Mouse (Mus musculus) heart, embryonic 10.5 days (tissue): ENCODE measurements at regions not wholly inside any gene's neighbourhood (a gene's known extent, or its start where the extent isn't known, plus 50 kb on each side); places are given as distances from the start of the nearest gene placed in this dataset.

Experiments used
- DNase-seq: peaks from one replicate; pipeline ENCODE4 v3.0.0-alpha.2; 2017; ENCODE audit warnings: low spot score
- H3K27ac ChIP-seq: fragments of 300-500 bp; sonication (generic); 2 replicates; pipeline ENCODE4 v1.5.1; 2016; ENCODE audit warnings: mild to moderate bottlenecking
- H3K27me3 ChIP-seq: fragments of 300-500 bp; sonication (generic); 2 replicates; pipeline ENCODE4 v1.6.1; 2016; ENCODE audit warnings: mild to moderate bottlenecking; ENCODE audit not compliant: poor library complexity, insufficient read depth, severe bottlenecking
- H3K36me3 ChIP-seq: fragments of 300-500 bp; sonication (generic); 2 replicates; pipeline ENCODE4 v1.6.1; 2016; ENCODE audit warnings: mild to moderate bottlenecking, moderate library complexity
- H3K4me1 ChIP-seq: fragments of 300-500 bp; sonication (generic); 2 replicates; pipeline ENCODE4 v1.6.1; 2016; ENCODE audit warnings: mild to moderate bottlenecking
- H3K4me3 ChIP-seq: fragments of 300-500 bp; sonication (generic); 2 replicates; pipeline ENCODE4 v1.5.1; 2016; ENCODE audit warnings: mild to moderate bottlenecking, moderate library complexity
- H3K9me3 ChIP-seq: fragments of 300-500 bp; sonication (generic); 2 replicates; pipeline ENCODE4 v1.6.1; 2016; ENCODE audit warnings: mild to moderate bottlenecking, moderate library complexity
- WGBS: fragments of 180-500 bp; shearing (Covaris S2); methylation state at CpG from one replicate; pipeline ENCODE4 v1.1.7; 2016; 5-methylcytosine and 5-hydroxymethylcytosine counted together

GRCm38 (mm10) chr10:119045059-119045458, 175.1 kb upstream of the Dyrk2 start:
- H3K4me1 ChIP-seq: peaks cover 14% of the 10 kb centered on the region
- H3K9me3 ChIP-seq: no peaks in the 10 kb centered on the region
- 87% methylated on average over 13 of the region's 13 CpGs for WGBS

GRCm38 (mm10) chr10:119043069-119043468, 173.1 kb upstream of the Dyrk2 start:
- H3K27me3 ChIP-seq: no peaks in the 10 kb centered on the region

More at GRCm38 (mm10) chr10:119045059-119045458, 175.1 kb upstream of the Dyrk2 start:
- Histone ChIP-seq H3K4me3 (no peak overlapping the region), H3K36me3 (no peaks in the 10 kb centered on the region), H3K27me3 (no peaks in the 10 kb centered on the region), H3K27ac (no peak overlapping the region)
- no peak for DNase-seq

GRCm38 (mm10) chr10:119040205-119040604, 170.2 kb upstream of the Dyrk2 start:
- Histone ChIP-seq H3K4me1 (peaks cover 16% of the 10 kb centered on the region), H3K27me3 (no peaks in the 10 kb centered on the region), H3K36me3 (no peaks in the 10 kb centered on the region), H3K4me3 (no peak overlapping the region), H3K9me3 (no peaks in the 10 kb centered on the region), H3K27ac (peak overlapping the region; percentile 50)
- no peak for DNase-seq
- 26% methylated on average over 4 of the region's 4 CpGs for WGBS

More at GRCm38 (mm10) chr10:119043069-119043468, 173.1 kb upstream of the Dyrk2 start:
- Histone ChIP-seq H3K36me3 (no peaks in the 10 kb centered on the region), H3K4me3 (no peak overlapping the region), H3K9me3 (no peaks in the 10 kb centered on the region), H3K27ac (no peak overlapping the region), H3K4me1 (peaks cover 16% of the 10 kb centered on the region)
- no peak for DNase-seq
- WGBS: 89% methylated on average over 7 of the region's 7 CpGs

GRCm38 (mm10) chr10:119039732-119040131, 169.7 kb upstream of the Dyrk2 start:
- Histone ChIP-seq H3K27ac (peak overlapping the region; percentile 59; the same call in 1 of the 2 replicates), H3K36me3 (no peaks in the 10 kb centered on the region), H3K4me1 (peaks cover 16% of the 10 kb centered on the region), H3K9me3 (no peaks in the 10 kb centered on the region), H3K27me3 (no peaks in the 10 kb centered on the region), H3K4me3 (no peak overlapping the region)
- no peak for DNase-seq
- 24% methylated on average over 3 of the region's 3 CpGs for WGBS

- no peaks in the 10 kb centered on the region for H3K9me3 ChIP-seq
- H3K4me1 ChIP-seq: peaks cover 16% of the 10 kb centered on the region
- H3K27ac ChIP-seq: no peak overlapping the region
- no peak for DNase-seq
- WGBS: 86% methylated on average over 6 of the region's 6 CpGs
- no peak overlapping the region for H3K4me3 ChIP-seq
- H3K36me3 ChIP-seq: no peaks in the 10 kb centered on the region
- H3K27me3 ChIP-seq: no peaks in the 10 kb centered on the region
These were observed 169.0 kb upstream of the Dyrk2 start for GRCm38 (mm10) chr10:119038991-119039390.

GRCm38 (mm10) chr10:119037781-119038180, 167.8 kb upstream of the Dyrk2 start:
- DNase-seq: no peak
- 78% methylated on average over 8 of the region's 8 CpGs for WGBS
- Histone ChIP-seq H3K27ac (no peak overlapping the region), H3K9me3 (no peaks in the 10 kb centered on the region), H3K4me1 (peaks cover 16% of the 10 kb centered on the region), H3K27me3 (no peaks in the 10 kb centered on the region), H3K4me3 (no peak overlapping the region), H3K36me3 (no peaks in the 10 kb centered on the region)

- WGBS: 86% methylated on average over 5 of the region's 5 CpGs
- peaks cover 24% of the 10 kb centered on the region for H3K4me1 ChIP-seq
- no peaks in the 10 kb centered on the region for H3K9me3 ChIP-seq
- H3K36me3 ChIP-seq: no peaks in the 10 kb centered on the region
- no peak overlapping the region for H3K4me3 ChIP-seq
- H3K27ac ChIP-seq: no peak overlapping the region
- no peaks in the 10 kb centered on the region for H3K27me3 ChIP-seq
- DNase-seq: no peak
These were observed 165.9 kb upstream of the Dyrk2 start for GRCm38 (mm10) chr10:119035863-119036262.

- Histone ChIP-seq H3K36me3 (no peaks in the 10 kb centered on the region), H3K9me3 (no peaks in the 10 kb centered on the region), H3K4me3 (no peak overlapping the region), H3K27me3 (no peaks in the 10 kb centered on the region), H3K4me1 (peaks cover 17% of the 10 kb centered on the region; the same call in 1 of the 2 replicates), H3K27ac (no peak overlapping the region)
- DNase-seq: no peak
- 74% methylated on average over 4 of the region's 4 CpGs for WGBS
These were observed 164.4 kb upstream of the Dyrk2 start for GRCm38 (mm10) chr10:119034396-119034795.

GRCm38 (mm10) chr10:119031282-119032275, 161.6 kb upstream of the Dyrk2 start:
- H3K27ac ChIP-seq: no peak overlapping the region
- H3K4me3 ChIP-seq: no peak overlapping the region
- H3K4me1 ChIP-seq: peaks cover 38% of the 10 kb centered on the region
- H3K9me3 ChIP-seq: no peaks in the 10 kb centered on the region
- WGBS: 76% methylated on average over 16 of the region's 16 CpGs
- DNase-seq: no peak
- H3K27me3 ChIP-seq: no peaks in the 10 kb centered on the region
- no peaks in the 10 kb centered on the region for H3K36me3 ChIP-seq

- Histone ChIP-seq H3K27me3 (no peaks in the 10 kb centered on the region), H3K36me3 (no peaks in the 10 kb centered on the region), H3K4me3 (no peak overlapping the region), H3K9me3 (no peaks in the 10 kb centered on the region), H3K27ac (no peak overlapping the region), H3K4me1 (peaks cover 38% of the 10 kb centered on the region)
- no peak for DNase-seq
- WGBS: 40% methylated on average over 3 of the region's 3 CpGs
These were observed 158.6 kb upstream of the Dyrk2 start for GRCm38 (mm10) chr10:119028480-119029137.

GRCm38 (mm10) chr10:119027241-119027901, 157.4 kb upstream of the Dyrk2 start:
- H3K36me3 ChIP-seq: no peaks in the 10 kb centered on the region
- no peak overlapping the region for H3K4me3 ChIP-seq
- peaks cover 38% of the 10 kb centered on the region for H3K4me1 ChIP-seq
- no peaks in the 10 kb centered on the region for H3K27me3 ChIP-seq
- H3K9me3 ChIP-seq: no peaks in the 10 kb centered on the region
- 7% methylated on average over 6 of the region's 6 CpGs for WGBS
- H3K27ac ChIP-seq: peak overlapping the region; percentile 39; the same call in 1 of the 2 replicates
- DNase-seq: peak; percentile 81

- no peaks in the 10 kb centered on the region for H3K9me3 ChIP-seq
- H3K36me3 ChIP-seq: no peaks in the 10 kb centered on the region
- 63% methylated on average over 4 of the region's 4 CpGs for WGBS
- H3K27me3 ChIP-seq: no peaks in the 10 kb centered on the region
- no peak for DNase-seq
- H3K4me3 ChIP-seq: no peak overlapping the region
- peaks cover 36% of the 10 kb centered on the region for H3K4me1 ChIP-seq
- H3K27ac ChIP-seq: no peak overlapping the region
These were observed 156.3 kb upstream of the Dyrk2 start for GRCm38 (mm10) chr10:119026291-119026690.
